Mouse (Mus musculus) v-Abl transformed pro-B cells (cell line): Measurements from ENCODE around the gene Ccm2l.

Experiments
- in situ Hi-C, 2 experiments: fragments of 400-800 bp; cut with MboI; formaldehyde crosslinking; loops; one replicate each; pipeline ENCODE4 v1.15.1; 2025; ENCODE audit not compliant: unreplicated experiment in 2 of 2

Gene Ccm2l

DNA sequence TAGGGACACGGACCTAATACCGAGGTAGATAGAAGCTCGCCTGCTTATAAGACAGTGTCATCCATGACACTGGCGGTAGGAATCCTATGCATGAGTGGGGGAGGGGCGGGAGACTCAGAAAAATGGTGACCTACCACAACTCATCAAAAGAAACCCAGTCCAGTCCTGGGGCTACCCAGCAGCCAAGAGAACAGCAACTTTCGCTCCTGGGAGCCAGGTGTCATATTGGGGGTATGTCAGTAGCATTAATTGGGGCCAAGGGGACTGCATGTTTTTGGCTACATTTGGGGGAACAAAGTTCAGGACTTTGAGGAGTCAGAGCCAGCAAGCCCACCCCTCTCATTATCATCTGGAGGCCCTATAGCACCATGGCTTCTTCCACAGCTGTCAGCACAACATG, 14.7 kb upstream of the Ccm2l start:
- in situ Hi-C loops, result loop anchor here in 1 of 2 experiments (10.0 kb wide), 1 partner anchor 136 kb away; the partner anchor contains the start of gene Mylk2

DNA sequence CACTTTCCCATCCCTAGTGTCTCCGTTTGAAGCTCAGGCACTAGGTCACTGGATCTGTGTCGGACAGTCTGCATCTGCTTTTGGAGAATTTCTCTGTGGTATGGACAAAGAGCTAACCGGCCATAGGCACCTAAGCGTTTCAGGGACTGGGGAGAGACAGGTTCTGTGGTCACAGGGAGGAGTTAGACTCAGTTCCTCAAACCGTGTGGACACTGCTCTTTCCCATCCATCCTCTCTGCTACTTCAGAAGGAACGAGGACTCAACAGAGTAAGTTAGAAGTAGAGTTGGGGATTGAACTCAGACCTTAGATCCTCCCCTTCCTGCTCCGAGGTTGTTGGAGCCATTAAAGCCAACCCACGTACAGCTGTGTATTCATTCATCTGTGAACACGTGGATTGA, 14.2 kb upstream of the Ccm2l start:
- in situ Hi-C loops, result loop anchor here in 1 of 2 experiments (10.0 kb wide), 1 partner anchor 137 kb away; the partner anchor contains the start of gene Mylk2

- in situ Hi-C loops, result loop anchor here in 1 of 2 experiments (10.0 kb wide), 1 partner anchor 138 kb away; the partner anchor contains the start of gene Mylk2
These were observed 12.9 kb upstream of the Ccm2l start for GRCm38 (mm10) chr2:153052700-153053351.

DNA sequence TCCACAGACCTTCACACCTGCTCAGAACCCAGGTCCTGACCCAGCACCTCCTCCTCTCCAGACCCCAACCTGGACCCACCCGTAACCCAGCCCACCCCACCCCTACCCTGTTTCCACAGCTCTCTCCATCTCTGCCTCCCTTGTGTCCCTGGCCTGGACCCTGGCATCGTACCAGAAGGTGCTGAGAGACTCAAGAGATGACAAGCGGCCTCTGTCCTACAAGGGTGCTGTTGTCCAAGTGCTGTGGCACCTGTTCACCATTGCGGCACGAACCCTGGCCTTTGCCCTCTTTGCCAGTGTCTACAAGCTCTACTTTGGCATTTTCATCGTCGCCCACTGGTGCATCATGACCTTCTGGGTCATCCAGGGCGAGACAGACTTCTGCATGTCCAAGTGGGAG, 11.9 kb upstream of the Ccm2l start:
- in situ Hi-C loops, result loop anchor here in 1 of 2 experiments (10.0 kb wide), 1 partner anchor 139 kb away; the partner anchor contains the start of gene Mylk2

DNA sequence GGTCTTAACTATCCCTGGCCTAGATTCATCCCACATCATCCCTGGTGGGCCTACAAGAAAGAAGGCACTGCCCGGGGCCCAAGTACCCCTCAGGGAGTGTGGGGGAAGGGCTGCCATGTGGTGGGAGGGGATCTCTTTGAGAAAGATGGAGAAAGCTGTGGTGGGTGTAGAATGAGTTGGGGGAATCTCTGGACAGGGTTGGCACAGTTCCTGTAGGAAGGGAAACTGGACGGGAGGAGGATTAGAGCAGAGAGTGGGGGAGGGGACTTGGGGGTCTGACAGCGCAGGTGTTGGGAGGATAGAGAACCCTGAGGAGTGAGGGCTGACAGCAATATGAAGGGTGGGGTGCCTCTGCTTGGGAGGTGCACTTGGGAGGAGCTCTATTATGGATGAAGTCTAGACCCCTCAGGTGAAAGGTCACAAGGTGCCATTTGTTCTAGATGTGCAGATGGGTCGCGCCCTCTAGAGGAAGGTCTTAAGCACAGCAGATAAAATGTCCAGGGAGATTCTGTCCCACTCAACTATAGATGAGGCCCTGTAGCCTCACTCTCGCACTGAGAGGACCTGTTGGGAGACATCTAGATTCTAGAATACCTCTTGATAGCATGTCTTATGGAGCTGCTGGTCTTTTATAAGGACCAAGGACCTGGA, 10.4 kb upstream of the Ccm2l start:
- in situ Hi-C loops, result loop anchor here in 1 of 2 experiments (10.0 kb wide), 1 partner anchor 141 kb away; the partner anchor contains the start of gene Mylk2

DNA sequence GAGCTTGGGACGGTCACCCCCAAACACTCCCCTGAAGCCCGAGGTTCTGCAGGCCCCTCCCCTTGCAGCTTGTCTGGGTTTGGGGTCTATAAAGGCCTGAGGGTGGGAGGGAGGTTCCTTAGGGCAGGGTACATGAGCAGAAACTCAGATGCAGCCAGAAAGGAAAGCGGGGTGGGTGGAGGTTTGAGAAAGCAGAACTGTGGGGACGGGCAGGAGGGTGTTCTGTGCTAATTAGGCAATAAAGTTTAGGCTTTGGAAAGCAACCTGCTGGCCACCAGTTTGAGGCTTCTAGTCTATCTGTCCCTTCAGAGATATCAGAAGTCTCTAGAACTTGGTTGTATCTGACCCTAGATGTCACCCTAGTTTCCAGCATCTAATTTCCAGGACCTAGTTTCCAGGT, 7.4 kb upstream of the Ccm2l start:
- in situ Hi-C loops, result loop anchor here in 1 of 2 experiments (10.0 kb wide), 1 partner anchor 144 kb away; the partner anchor contains the start of gene Mylk2

DNA sequence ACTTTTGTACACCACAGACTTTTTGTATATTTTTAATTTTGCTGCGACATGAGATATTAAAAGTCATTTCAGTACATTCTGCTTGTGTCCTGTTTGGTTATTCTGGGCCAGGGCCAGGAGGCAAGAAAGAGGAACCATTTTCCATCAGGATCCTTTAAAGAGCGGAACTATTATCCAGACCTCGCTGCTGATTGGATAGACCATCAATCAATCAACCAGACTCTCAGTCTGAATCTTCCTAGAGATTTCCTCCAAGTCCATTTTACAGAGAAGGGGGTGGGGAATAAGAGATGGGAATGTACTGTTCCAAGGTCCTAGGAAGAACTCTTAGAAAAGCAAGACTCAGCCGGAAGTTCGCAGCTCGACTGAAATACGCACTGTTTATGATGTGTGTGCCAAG, 5.5 kb upstream of the Ccm2l start:
- in situ Hi-C loops, result loop anchor here in 1 of 2 experiments (10.0 kb wide), 1 partner anchor 535 kb away; no protein-coding TSS in a partner anchor

- in situ Hi-C loops, result loop anchor here in 1 of 2 experiments (10.0 kb wide), 1 partner anchor 531 kb away; no protein-coding TSS in a partner anchor
These were observed 2.4 kb upstream of the Ccm2l start for GRCm38 (mm10) chr2:153063394-153063793.

DNA sequence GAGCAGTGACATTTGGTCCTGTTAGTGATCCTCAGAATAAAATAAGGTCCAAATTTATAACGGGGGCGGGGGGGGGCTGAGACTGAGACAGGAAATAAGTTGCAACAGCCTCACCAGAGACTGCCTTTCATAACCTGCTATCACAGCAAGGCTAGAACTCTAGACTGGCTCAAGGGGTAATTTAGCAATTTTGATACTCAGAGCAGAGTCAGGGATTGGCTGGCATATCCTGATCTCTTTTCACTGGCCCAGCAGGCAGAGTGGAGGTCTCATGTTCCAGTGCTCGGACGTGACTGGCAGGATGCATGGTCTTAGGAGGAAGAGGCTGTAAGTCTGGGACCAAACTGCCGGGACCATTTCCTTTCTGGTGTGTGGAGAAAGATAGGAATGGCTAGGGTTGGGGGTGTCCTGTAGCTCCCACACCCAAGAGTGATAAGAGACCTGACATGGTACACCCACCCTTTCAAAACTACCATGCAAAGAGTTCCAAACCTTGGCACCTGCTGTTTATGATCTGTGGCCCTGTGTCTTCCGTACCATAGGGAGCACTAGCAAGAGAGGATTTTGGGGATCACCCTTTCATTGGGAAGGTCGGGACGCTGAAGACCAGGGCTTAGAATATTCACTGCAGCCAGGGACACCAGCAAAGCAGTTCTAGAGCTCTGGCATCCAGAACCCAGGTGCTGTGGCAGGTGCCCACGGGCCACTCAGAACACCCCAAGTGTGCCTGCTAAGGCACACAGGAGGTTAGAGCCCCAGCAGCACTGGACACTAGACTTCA, 1.4 kb upstream of the Ccm2l start:
- in situ Hi-C loops, result loop anchor here in 1 of 2 experiments (10.0 kb wide), 1 partner anchor 530 kb away; no protein-coding TSS in a partner anchor

GRCm38 (mm10) chr2:153066991-153067390, 1.2 kb downstream of the Ccm2l start:
- in situ Hi-C loops, result loop anchor here in 1 of 2 experiments (10.0 kb wide), 1 partner anchor 528 kb away; no protein-coding TSS in a partner anchor

- in situ Hi-C loops, result loop anchor here (10.0 kb wide), 2 partner anchors 156 to 514 kb away; partner anchors contain the start of gene Mylk2 (in 1 of the 2)
These were observed 5.2 kb downstream of the Ccm2l start for GRCm38 (mm10) chr2:153070762-153071490.

- in situ Hi-C loops, result loop anchor here (10.0 kb wide), 2 partner anchors 157 to 513 kb away; partner anchors contain the start of gene Mylk2 (in 1 of the 2)
These were observed 5.9 kb downstream of the Ccm2l start for GRCm38 (mm10) chr2:153071491-153072184.

DNA sequence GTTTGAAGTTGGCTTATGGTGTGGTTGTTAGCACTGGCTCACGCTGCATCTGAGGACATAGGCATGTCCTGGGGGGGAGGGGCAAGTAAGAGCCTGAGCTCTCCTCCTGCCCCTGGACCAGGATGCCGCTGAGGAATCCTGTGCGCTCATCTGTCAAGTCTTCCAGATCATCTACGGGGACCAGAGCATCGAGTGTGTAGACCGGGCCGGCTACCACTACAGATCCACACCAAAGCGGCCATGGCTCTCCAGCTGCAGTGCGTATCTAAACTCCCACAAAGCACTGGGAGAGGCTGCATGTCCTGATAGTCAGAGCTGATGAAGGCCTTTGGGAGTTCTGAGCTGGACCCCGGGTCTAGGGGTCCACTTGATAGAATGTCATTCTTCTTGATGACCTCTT, 8.9 kb downstream of the Ccm2l start:
- in situ Hi-C loops, result loop anchor here (10.0 kb wide), 2 partner anchors 160 to 510 kb away; partner anchors contain the start of gene Mylk2 (in 1 of the 2)

DNA sequence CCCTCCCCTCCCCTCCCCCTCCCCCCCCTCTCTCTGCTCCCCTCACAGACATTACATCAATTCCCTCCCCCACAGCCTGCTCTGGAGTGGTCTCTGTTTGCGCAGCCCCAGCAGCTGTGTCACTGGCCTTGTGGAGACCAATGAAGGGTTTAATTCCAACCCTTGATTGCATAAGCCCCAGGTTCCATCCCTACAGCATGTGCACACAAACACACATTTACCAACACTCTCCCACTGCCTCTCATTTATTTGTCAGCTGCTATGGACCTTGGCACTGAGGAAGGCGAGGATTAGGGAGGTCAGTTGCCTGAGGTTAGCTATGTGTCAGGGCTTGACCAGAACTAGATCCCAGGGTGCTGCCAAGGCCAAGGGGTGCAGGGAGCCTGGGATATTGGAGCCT, 10.2 kb downstream of the Ccm2l start:
- in situ Hi-C loops, result loop anchor here (10.0 kb wide), 2 partner anchors 161 to 509 kb away; partner anchors contain the start of gene Mylk2 (in 1 of the 2)

GRCm38 (mm10) chr2:153080841-153081523, 15.2 kb downstream of the Ccm2l start:
- in situ Hi-C loops, result loop anchor here (5.0 to 10.0 kb wide), 4 partner anchors 61 to 334 kb away; no protein-coding TSS in a partner anchor

- in situ Hi-C loops, result loop anchor here (5.0 to 10.0 kb wide), 4 partner anchors 60 to 333 kb away; no protein-coding TSS in a partner anchor
These were observed 16.1 kb downstream of the Ccm2l start for GRCm38 (mm10) chr2:153081866-153082265.

GRCm38 (mm10) chr2:153083275-153083674, 17.5 kb downstream of the Ccm2l start:
- in situ Hi-C loops, result loop anchor here (5.0 to 10.0 kb wide), 4 partner anchors 59 to 332 kb away; no protein-coding TSS in a partner anchor

DNA sequence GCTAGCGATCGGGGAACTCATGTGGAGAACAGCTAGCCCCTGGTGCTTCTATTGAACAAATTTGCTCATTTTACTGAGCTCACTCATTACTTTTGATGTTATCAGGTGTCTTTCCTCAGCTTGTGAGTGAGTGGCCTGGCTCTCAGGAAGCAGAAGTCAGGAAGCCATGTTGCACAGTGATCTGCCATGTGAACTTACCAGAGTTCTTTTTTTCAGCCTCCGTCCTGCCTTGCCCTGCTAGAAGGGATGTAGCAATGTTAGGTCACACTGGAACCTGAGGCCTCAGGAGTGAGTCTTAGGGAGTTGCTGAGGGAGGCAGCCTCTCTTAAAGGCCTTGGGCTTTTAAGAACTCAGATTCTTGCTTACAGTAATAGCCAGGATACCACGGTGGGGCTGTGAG, 18.1 kb downstream of the Ccm2l start:
- in situ Hi-C loops, result loop anchor here (5.0 to 10.0 kb wide), 4 partner anchors 58 to 331 kb away; no protein-coding TSS in a partner anchor
